Mouse (Mus musculus) heart, embryonic 16.5 days (tissue): ENCODE results near the gene Slc4a10. TPM values are rescaled to one million over a fixed set of nuclear protein-coding genes. Genes with fewer than 3 reads are reported as not detected.

Experiments used
- ATAC-seq: fragments of 200-750 bp; cut with Nextera tagmentation; replicated peaks from 2 replicates; pipeline ENCODE4 v1.8.0; 2017; ENCODE audit warnings: moderate number of reproducible peaks; ENCODE audit not compliant: insufficient read depth, low FRiP score; ENCODE audit errors: extremely low read depth
- H3K27ac ChIP-seq: fragments of 300-500 bp; sonication (generic); 2 replicates; pipeline ENCODE4 v1.5.1; 2014; ENCODE audit warnings: mild to moderate bottlenecking, low read length, control low read depth, moderate library complexity
- H3K27me3 ChIP-seq: fragments of 300-500 bp; sonication (generic); 2 replicates; pipeline ENCODE4 v1.6.1; 2014; ENCODE audit warnings: low read length, mixed read lengths; ENCODE audit not compliant: control insufficient read depth, insufficient read depth
- H3K36me3 ChIP-seq: fragments of 300-500 bp; sonication (generic); 2 replicates; pipeline ENCODE4 v1.6.1; 2014; ENCODE audit not compliant: control insufficient read depth, insufficient read depth
- H3K4me1 ChIP-seq: fragments of 300-500 bp; sonication (generic); 2 replicates; pipeline ENCODE4 v1.6.1; 2014; ENCODE audit warnings: low read length, mixed read lengths; ENCODE audit not compliant: control insufficient read depth, insufficient read depth
- H3K4me2 ChIP-seq: fragments of 300-500 bp; sonication (generic); 2 replicates; pipeline ENCODE4 v1.6.1; 2014; ENCODE audit warnings: low read depth, mild to moderate bottlenecking, control low read depth, low read length
- H3K4me3 ChIP-seq: fragments of 300-500 bp; sonication (generic); 2 replicates; pipeline ENCODE4 v1.5.1; 2014; ENCODE audit warnings: mild to moderate bottlenecking, control low read depth, low read length
- H3K9ac ChIP-seq: fragments of 300-500 bp; sonication (generic); 2 replicates; pipeline ENCODE4 v1.6.1; 2014; ENCODE audit warnings: low read length, control low read depth
- H3K9me3 ChIP-seq: fragments of 300-500 bp; sonication (generic); replicated peaks from 2 replicates; pipeline ENCODE4 v1.6.1; 2016; ENCODE audit warnings: low read length; ENCODE audit not compliant: control insufficient read depth
- WGBS: fragments of 180-500 bp; shearing (Covaris S2); extraction: QIAGEN DNeasy Blood & Tissue Kit; methylation state at CpG from one replicate; pipeline ENCODE4 v1.1.7; 2014; 5-methylcytosine and 5-hydroxymethylcytosine counted together
- polyA plus RNA-seq: library from polyadenylated mRNA; unstranded; fragments of >200 nt; fragmentation: Nextera tagmentation; extraction: Ambion mirVana; gene quantifications from 2 replicates; pipeline ENCODE4 v1.2.1, GENCODE M21; 2015

Slc4a10 gene
- polyA plus RNA-seq, 1 experiment from 2014 or later: 0.18 TPM

DNA sequence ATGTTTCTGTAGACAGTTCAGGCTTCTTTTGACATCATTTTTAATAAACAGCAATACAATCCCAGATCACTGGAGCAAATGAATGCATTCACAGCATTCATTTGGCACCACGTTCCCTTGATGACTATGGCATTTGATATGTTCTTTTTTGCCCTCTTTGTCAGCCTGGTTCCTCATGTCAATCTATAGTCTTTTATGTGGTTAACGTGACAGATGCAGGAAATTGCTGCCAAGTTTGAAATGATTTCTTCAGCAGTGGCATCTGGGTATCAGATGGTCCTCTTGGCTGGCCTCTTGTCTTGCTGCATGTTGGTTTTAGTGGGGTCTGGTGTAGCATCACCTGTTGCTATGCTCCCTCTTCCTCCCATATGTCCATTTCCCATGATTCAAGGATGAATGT lies 247.6 kb downstream of the Slc4a10 start:
- Histone ChIP-seq H3K27ac (no peak overlapping the region), H3K36me3 (no peaks in the 10 kb centered on the region), H3K4me1 (no peaks in the 10 kb centered on the region; the same call in 1 of the 2 replicates), H3K9ac (no peak overlapping the region), H3K27me3 (no peaks in the 10 kb centered on the region), H3K9me3 (no peaks in the 10 kb centered on the region), H3K4me2 (no peak overlapping the region), H3K4me3 (no peak overlapping the region)
- WGBS: 63% methylated on average over 2 of the region's 2 CpGs
- ATAC-seq: no peak

- 91% methylated on average over 2 of the region's 2 CpGs for WGBS
- Histone ChIP-seq H3K9me3 (no peaks in the 10 kb centered on the region), H3K36me3 (no peaks in the 10 kb centered on the region), H3K4me2 (no peak overlapping the region), H3K27me3 (no peaks in the 10 kb centered on the region), H3K27ac (no peak overlapping the region), H3K4me3 (no peak overlapping the region), H3K4me1 (no peaks in the 10 kb centered on the region), H3K9ac (no peak overlapping the region)
- ATAC-seq: no peak
These were observed 255.5 kb downstream of the Slc4a10 start for GRCm38 (mm10) chr2:62301716-62302115.

GRCm38 (mm10) chr2:62306978-62307377 lies 260.7 kb downstream of the Slc4a10 start:
- no peak overlapping the region for H3K9ac ChIP-seq
- no peaks in the 10 kb centered on the region for H3K36me3 ChIP-seq
- H3K4me1 ChIP-seq: no peaks in the 10 kb centered on the region
- H3K9me3 ChIP-seq: no peaks in the 10 kb centered on the region
- H3K4me3 ChIP-seq: no peak overlapping the region
- no peak for ATAC-seq
- no peaks in the 10 kb centered on the region for H3K27me3 ChIP-seq
- no peak overlapping the region for H3K4me2 ChIP-seq
- no peak overlapping the region for H3K27ac ChIP-seq
- 84% methylated on average over 5 of the region's 5 CpGs for WGBS

GRCm38 (mm10) chr2:62307477-62307876 lies 261.2 kb downstream of the Slc4a10 start:
- H3K9ac ChIP-seq: no peak overlapping the region
- no peaks in the 10 kb centered on the region for H3K27me3 ChIP-seq
- H3K4me2 ChIP-seq: no peak overlapping the region
- H3K4me3 ChIP-seq: no peak overlapping the region
- ATAC-seq: no peak
- WGBS: 85% methylated on average over 2 of the region's 2 CpGs
- no peak overlapping the region for H3K27ac ChIP-seq
- H3K36me3 ChIP-seq: no peaks in the 10 kb centered on the region
- no peaks in the 10 kb centered on the region for H3K9me3 ChIP-seq
- no peaks in the 10 kb centered on the region for H3K4me1 ChIP-seq

- Histone ChIP-seq H3K4me2 (no peak overlapping the region), H3K4me1 (no peaks in the 10 kb centered on the region), H3K9me3 (no peaks in the 10 kb centered on the region; the same call in 1 of the 2 replicates), H3K36me3 (no peaks in the 10 kb centered on the region), H3K27ac (no peak overlapping the region), H3K9ac (no peak overlapping the region), H3K27me3 (no peaks in the 10 kb centered on the region), H3K4me3 (no peak overlapping the region)
- ATAC-seq: no peak
- WGBS: 66% methylated on average over 2 of the region's 2 CpGs
These were observed 270.7 kb downstream of the Slc4a10 start for GRCm38 (mm10) chr2:62316930-62317329.

GRCm38 (mm10) chr2:62319489-62319888 lies 273.2 kb downstream of the Slc4a10 start:
- 42% methylated on average over 3 of the region's 3 CpGs for WGBS
- H3K27ac ChIP-seq: no peak overlapping the region
- no peak for ATAC-seq

DNA sequence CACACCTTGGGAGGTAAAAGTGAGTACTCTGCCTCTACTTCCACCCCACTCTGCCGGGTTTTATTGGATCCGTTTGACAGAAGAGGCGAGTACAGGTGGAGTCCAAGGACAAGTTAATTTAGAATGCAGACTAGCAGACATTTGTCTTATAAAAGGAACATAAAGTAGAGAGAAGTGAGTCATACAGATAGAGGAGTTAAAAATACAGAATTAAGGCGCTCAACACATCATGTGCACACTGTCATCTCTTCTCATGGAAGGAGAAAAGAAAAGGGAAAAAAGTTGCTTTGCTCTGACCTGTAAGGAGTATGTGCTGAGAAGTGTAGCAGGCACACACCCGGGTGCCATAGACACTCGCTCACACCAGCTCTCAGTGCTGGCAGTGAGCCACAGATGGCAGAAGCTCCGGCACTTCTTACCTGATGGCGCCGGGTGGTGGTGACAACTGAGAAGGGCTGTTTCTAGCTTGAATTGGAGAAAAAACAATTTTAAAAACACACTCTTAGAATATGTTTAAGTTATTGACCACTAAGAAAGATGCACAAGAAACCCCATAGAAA lies 276.9 kb downstream of the Slc4a10 start:
- Histone ChIP-seq H3K4me1 (0 out of 2 replicates have a peak, but pooled peaks cover 2% of the 10 kb centered on the region), H3K9me3 (no peaks in the 10 kb centered on the region; the same call in 1 of the 2 replicates), H3K4me2 (no peak overlapping the region), H3K9ac (no peak overlapping the region), H3K27me3 (no peaks in the 10 kb centered on the region), H3K4me3 (no peak overlapping the region), H3K27ac (no peak overlapping the region), H3K36me3 (no peaks in the 10 kb centered on the region)
- WGBS: 64% methylated on average over 9 of the region's 9 CpGs
- ATAC-seq: no peak

More at GRCm38 (mm10) chr2:62319489-62319888, 273.2 kb downstream of the Slc4a10 start:
- H3K4me3 ChIP-seq: no peak overlapping the region
- H3K4me2 ChIP-seq: no peak overlapping the region
- no peaks in the 10 kb centered on the region for H3K27me3 ChIP-seq
- H3K9me3 ChIP-seq: no peaks in the 10 kb centered on the region; the same call in 1 of the 2 replicates
- no peaks in the 10 kb centered on the region for H3K36me3 ChIP-seq
- H3K9ac ChIP-seq: no peak overlapping the region
- no peaks in the 10 kb centered on the region for H3K4me1 ChIP-seq

GRCm38 (mm10) chr2:62325388-62325787 lies 279.1 kb downstream of the Slc4a10 start:
- H3K9ac ChIP-seq: no peak overlapping the region
- H3K27me3 ChIP-seq: no peaks in the 10 kb centered on the region
- H3K4me3 ChIP-seq: no peak overlapping the region
- WGBS: 51% methylated on average over 2 of the region's 2 CpGs
- H3K27ac ChIP-seq: no peak overlapping the region
- H3K36me3 ChIP-seq: no peaks in the 10 kb centered on the region
- no peaks in the 10 kb centered on the region; the same call in 1 of the 2 replicates for H3K9me3 ChIP-seq
- H3K4me2 ChIP-seq: no peak overlapping the region
- ATAC-seq: 0 out of 2 replicates have a peak, but pooled peaks have one; percentile 67
- H3K4me1 ChIP-seq: 0 out of 2 replicates have a peak, but pooled peaks cover 2% of the 10 kb centered on the region

DNA sequence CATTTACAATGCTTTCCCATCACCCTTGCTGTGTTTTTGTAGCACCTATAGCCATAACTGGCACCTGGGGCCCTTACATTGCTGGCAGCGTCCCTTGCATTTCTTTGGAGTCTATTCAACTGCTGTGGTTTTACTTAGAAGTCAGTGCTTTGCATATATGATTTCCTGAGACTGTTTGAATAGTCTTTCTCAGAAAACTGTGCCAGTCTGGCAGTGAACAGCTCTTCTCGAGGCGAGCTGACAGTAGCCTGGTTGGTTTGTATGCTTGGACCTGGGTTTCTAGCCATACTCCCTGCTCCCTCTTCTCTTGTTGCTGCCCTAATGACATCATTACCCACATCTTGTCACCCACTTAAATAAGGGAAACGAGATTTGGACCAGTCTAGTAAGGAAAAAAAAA lies 285.7 kb downstream of the Slc4a10 start:
- no peak overlapping the region for H3K4me3 ChIP-seq
- no peak overlapping the region for H3K9ac ChIP-seq
- H3K4me2 ChIP-seq: no peak overlapping the region
- ATAC-seq: no peak
- 55% methylated on average over 4 of the region's 4 CpGs for WGBS
- H3K9me3 ChIP-seq: no peaks in the 10 kb centered on the region
- H3K27me3 ChIP-seq: no peaks in the 10 kb centered on the region
- H3K27ac ChIP-seq: no peak overlapping the region
- no peaks in the 10 kb centered on the region for H3K36me3 ChIP-seq
- H3K4me1 ChIP-seq: 0 out of 2 replicates have a peak, but pooled peaks cover 2% of the 10 kb centered on the region
